Mouse (Mus musculus): Measurements from ENCODE around the gene Gstp3.
"Not testable (repeated sequence)": the region's sequence is repeated elsewhere in the genome, so short reads cannot be mapped to it uniquely, and the experiment has no call there.

Gene Gstp3

GRCm38 (mm10) chr19:4041500-4041899 is 17.9 kb downstream of the Gstp3 start:
- DNase-seq (ENCODE audit: low read depth, low spot score): not testable (repeated sequence)

GRCm38 (mm10) chr19:4040941-4041340 is 18.4 kb downstream of the Gstp3 start:
- DNase-seq (ENCODE audit: low read depth, low spot score): not testable (repeated sequence)

DNA sequence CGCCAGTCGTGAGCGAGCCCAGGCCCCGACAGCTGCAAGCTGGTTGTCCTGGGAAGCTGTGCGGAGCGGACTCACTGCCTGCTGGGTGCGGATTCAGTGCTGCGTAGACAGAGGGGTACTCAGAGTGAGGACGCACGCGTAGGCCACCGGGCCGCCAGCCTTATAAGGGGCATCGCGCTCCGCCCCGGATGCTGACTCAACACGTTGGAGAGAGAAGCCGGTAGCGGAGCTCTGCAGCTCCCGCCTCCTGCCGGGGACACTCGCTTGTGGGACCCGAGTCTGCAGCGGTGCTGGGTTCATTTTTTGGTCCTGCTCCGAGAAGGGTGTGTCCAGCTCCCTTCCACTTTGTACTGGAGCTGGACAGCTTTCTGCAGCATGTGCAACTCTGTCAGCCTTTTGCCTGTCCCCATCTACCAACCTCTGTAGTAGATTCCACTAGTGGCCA is 21.6 kb downstream of the Gstp3 start, which contains the start of gene Gstp1:
TSS of gene Gstp1 (minus strand) at position 198 of the 445 bp plus-strand sequence.
- peak; percentile 91 for DNase-seq (ENCODE audit: low read depth, low spot score)

DNA sequence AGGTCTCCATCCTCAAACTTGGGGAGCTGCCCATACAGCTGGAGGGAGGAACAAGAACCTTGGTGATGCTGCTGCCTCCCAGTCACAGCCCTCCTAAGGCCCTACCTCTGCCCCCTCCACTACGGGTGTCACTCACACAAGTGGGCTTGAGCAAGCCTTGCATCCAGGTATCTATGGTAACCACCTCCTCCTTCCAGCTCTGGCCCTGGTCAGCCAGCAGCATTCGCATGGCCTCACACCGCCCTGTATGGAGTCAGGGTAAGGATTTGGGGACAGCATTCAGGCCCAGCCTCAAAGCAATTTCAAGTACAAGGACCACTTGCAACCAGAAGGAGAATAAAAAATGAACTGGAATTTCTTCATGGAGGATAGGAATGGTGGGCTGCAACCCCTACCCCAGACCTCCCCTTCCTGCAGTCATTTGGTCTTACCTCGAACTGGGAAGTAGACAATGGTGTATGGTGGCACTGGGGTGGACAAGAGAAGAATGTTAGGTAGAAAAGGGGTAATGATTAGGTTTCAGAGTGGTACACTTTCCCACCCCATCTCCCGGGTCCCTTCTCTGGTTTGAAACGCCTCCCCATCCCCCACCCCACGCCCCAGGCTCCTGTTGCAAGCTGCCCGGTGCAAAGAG is 22.1 kb downstream of the Gstp3 start:
- not testable (repeated sequence) for DNase-seq (ENCODE audit: low read depth, low spot score)

- peak; percentile 54 for DNase-seq (ENCODE audit: low read depth, low spot score)
These were observed 22.9 kb downstream of the Gstp3 start for GRCm38 (mm10) chr19:4036327-4037045.

- no peak for DNase-seq (ENCODE audit: low read depth, low spot score)
These were observed 25.6 kb downstream of the Gstp3 start for GRCm38 (mm10) chr19:4033742-4034141.

GRCm38 (mm10) chr19:4033298-4033697 is 26.1 kb downstream of the Gstp3 start:
- DNase-seq (ENCODE audit: low read depth, low spot score): no peak

GRCm38 (mm10) chr19:4032668-4033067 is 26.7 kb downstream of the Gstp3 start:
- no peak for DNase-seq (ENCODE audit: low read depth, low spot score)

- no peak for DNase-seq (ENCODE audit: low read depth, low spot score)
These were observed 31.8 kb downstream of the Gstp3 start for GRCm38 (mm10) chr19:4027576-4027975.

DNA sequence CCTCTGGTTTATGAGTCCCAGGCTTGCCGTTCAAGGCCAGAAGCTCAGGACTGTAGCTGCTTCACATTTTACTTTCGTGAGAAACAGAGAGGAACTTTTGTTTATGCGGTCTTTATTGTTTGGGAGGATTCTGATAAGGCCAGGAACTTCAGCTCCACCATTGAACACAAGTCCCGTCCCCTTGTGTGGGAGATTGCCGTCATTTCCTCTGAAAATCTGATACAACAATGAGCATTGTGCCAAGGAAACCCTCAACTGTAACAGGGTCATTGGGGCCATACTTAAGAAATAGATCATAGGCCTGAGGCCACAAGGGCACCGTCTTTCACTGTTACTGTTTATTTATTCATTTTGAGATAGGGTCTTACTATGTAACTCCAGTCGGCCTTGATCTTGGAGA is 36.2 kb downstream of the Gstp3 start:
- no peak for DNase-seq (ENCODE audit: low read depth, low spot score)

DNA sequence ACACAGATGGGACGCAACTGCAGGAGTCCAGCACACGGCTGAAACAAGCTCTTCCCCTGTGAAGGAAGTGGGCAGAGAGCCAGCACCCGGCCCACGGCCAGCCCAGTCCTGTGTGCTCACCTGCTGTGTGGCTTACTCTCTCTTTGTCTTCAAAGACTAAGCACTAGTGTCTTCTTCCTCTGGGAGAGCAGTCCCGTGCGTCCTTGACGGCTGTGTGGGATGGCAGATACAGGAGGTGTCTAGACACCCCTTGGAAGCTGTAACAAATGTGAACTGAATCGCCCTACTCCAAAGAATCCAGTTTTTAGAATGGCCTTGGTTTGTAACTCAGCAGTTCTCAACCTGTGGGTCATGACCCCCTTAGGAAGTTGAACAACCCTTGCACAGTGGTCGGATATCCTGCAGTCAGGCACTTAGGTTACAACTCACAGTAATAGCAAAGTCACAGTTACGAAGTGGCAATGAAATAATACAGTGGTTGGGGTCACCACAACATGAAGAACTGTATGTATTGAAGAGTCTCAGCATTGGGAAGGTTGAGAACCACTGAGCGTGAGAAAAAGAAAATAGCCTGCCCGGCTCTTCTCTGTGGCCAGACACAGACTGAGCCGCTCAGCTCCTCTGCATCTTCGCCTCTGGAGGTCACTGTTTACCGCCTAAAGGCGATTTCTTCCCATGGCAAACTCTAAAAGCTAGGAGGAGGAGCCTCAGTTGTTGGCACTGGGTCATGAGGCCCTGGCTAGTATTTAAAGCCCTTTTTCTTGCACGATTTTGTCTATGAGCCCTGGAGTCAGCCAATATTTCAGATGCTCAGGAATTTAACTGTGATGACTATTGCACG is 40.4 kb downstream of the Gstp3 start:
- peak; percentile 80 for DNase-seq (ENCODE audit: low read depth, low spot score)

DNA sequence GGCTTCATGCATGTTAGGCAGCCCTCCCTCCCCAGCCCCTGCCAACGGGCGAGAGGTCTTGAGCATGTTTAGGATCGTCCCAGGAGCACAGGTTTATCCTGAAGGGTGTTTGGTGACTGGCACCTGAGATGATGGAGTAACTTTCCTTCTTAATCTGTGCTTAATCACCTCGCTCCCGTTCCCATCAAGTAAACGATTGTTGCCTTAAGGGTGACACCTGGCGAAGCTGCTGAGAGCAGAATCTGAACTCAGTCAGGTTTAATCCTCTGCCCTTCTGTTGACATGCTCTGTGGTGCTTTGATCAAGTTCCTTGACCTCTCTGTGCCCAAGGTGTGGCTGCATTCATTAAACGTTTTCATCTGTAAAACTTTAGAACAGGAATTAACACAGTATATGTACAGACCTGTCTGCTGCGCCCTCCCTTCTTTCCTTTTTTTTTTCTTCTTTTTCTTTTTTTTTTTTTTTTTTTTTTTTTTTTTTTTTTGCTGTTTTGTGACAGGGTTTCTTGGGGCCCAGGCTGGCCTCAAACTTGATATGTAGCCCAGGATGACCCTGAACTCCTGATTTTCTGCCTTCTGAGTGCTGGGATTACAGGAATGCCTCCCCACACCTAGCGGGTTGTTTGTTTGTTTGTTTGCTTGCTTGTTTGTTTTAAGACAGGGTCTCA is 41.3 kb downstream of the Gstp3 start:
- DNase-seq (ENCODE audit: low read depth, low spot score): no peak

DNA sequence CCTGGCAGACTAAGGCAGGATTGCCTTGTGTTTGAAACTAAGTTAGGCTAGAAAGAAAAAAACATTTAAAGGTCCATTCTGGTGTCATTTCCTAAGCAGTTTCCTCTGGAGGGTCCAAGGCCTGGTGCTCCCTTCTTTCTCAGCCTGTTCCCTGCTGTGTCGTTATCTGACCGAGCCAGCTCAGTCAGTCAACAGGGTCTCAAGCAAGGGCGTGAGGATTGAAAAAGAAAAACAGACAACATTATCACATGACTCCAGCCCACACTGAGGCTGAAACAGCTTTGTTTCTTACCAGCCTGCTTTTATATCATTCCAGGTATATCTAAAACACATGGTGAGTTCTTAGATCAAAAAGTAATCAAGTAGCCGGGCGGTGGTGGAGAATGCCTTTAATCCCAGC is 43.7 kb downstream of the Gstp3 start:
- no peak for DNase-seq (ENCODE audit: low read depth, low spot score)

DNA sequence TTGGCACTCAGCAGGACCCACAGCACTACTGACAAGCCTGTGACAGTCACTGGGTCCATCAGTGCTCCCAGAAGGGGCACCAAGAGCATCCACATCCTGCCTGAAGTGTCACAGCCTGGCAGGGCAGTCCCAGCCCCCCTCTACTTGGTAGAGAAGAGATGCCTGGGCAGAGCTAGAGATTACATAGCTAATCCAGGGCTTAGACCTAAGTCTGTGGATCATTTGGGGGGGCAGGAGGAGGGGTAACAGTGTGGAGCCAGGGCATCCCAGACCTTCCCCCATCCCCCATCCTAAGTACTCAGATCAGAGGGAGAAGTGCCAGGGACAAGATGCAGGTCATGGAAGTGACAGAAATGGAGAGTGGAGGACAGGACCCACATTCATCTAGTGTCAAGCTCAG is 44.6 kb downstream of the Gstp3 start:
- no peak for DNase-seq (ENCODE audit: low read depth, low spot score)

DNA sequence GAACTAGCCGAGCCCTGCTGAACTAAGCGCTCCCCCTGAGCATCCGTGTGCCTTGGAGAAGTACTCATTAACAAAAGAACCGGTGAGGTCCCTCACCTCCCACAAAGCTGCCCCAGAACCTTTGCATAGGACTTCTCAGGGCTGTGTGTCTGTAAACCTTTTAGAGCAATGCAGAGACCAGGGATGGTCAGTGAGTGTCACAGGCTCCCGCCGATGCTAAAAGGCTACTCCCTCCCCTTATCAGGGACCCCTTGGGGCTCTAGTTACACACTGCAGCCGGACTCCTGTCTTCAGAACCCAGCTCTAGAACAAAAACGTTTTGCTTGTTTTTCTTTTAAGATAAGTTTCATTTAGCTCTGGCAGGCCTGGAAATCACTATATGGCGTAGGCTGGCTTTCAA is 46.3 kb downstream of the Gstp3 start:
- DNase-seq (ENCODE audit: low read depth, low spot score): no peak

DNA sequence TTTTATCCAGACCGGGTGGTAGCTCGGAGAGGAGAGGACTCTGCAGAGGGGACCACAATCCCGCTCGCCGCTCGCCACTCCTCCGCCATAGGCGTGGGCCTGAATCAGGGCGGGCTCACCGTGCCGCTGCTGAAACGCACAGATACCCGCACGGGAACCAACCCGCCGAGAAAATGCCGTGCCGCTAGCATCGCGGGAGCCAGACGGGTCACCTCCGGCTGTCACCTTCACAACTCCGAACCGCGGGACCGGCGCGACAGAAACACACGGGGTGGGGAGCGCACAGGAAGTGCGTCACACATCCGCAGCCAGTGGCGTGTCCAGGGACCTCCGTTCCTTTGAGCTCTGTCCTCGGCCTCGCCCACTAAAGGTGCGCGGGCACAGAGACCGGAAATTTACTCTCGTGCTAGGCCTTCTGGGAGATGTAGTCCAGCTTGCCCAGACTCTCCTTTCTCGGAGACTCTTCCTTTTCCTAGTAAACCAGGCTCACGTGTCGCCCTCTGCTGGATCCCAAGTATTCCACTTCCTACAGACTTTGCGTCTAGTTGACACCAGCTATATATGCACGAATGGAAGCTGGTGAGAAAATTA is 46.8 kb downstream of the Gstp3 start, which contains the start of gene Ndufv1:
TSS of gene Ndufv1 (minus strand) at position 375 of the 591 bp plus-strand sequence.
- peak; percentile 98 for DNase-seq (ENCODE audit: low read depth, low spot score)

DNA sequence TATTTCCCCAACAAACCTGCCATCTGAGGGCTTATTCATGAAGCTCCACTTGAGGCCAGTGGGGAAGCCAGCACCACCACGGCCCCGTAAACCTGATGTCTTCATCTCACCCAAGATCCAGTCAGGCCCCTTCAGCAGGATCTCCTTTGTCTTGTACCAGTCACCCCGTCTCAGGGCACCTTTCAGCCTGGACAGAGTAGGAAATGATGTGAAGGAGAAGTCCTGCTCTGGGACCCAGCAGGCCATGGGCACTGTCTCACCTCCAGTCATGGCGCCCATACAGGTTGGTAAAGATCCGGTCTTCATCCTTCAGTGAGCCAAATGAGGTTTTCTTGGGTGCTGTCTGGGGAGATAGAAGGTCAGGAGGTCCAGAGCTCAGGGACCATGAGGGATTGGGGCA is 48.3 kb downstream of the Gstp3 start:
- DNase-seq (ENCODE audit: low read depth, low spot score): no peak
